Mouse (Mus musculus): ENCODE measurements around the gene 1700003F12Rik. TPM values are rescaled to one million over a fixed set of nuclear protein-coding genes. Genes with fewer than 3 reads are reported as not detected.

The 1700003F12Rik gene
- polyA plus RNA-seq, 1 experiment: 3.3 TPM

GRCm38 (mm10) chr2:154510141-154510540 is 36.7 kb upstream of the 1700003F12Rik start:
- H3K27me3 ChIP-seq (ENCODE audit: control insufficient read depth, insufficient read depth, low read length): no peaks in the 10 kb centered on the region
- peaks cover 10% of the 10 kb centered on the region for H3K36me3 ChIP-seq (ENCODE audit: control insufficient read depth, insufficient read depth, low read length)
- no peak overlapping the region for H3K27ac ChIP-seq (ENCODE audit: insufficient read depth, low read length)
- no peak for TF ChIP-seq POLR2A (IDR thresholded peaks at IDR 0.05; ENCODE audit: low read depth, low read length)
- DNase-seq (ENCODE audit: low read depth in 1 of 2, low spot score in 2 of 2): no peak
- WGBS: 93% methylated on average over 3 of the region's 3 CpGs
- no peak overlapping the region for H3K4me3 ChIP-seq (ENCODE audit: extremely low read depth, insufficient read depth, insufficient read length)
- H3K4me1 ChIP-seq (ENCODE audit: control insufficient read depth, insufficient read depth, insufficient read length): no peaks in the 10 kb centered on the region

- Histone ChIP-seq H3K27me3 (ENCODE audit: control insufficient read depth, insufficient read depth, low read length) (no peaks in the 10 kb centered on the region), H3K4me1 (ENCODE audit: control insufficient read depth, insufficient read depth, insufficient read length) (no peaks in the 10 kb centered on the region), H3K36me3 (ENCODE audit: control insufficient read depth, insufficient read depth, low read length) (peaks cover 8% of the 10 kb centered on the region), H3K4me3 (ENCODE audit: extremely low read depth, insufficient read depth, insufficient read length) (no peak overlapping the region), H3K27ac (ENCODE audit: insufficient read depth, low read length) (no peak overlapping the region)
- WGBS: 94% methylated on average over 3 of the region's 3 CpGs
- DNase-seq (ENCODE audit: low read depth in 1 of 2, low spot score in 2 of 2): no peak
- no peak for TF ChIP-seq CTCF (IDR thresholded peaks at IDR 0.05; ENCODE audit: extremely low read depth, insufficient read depth, insufficient read length, insufficient replicate concordance)
- TF ChIP-seq POLR2A (IDR thresholded peaks at IDR 0.05; ENCODE audit: low read depth, low read length): no peak
These were observed 29.9 kb upstream of the 1700003F12Rik start for GRCm38 (mm10) chr2:154516944-154517343.

- Histone ChIP-seq H3K27me3 (ENCODE audit: control insufficient read depth, insufficient read depth, low read length) (no peaks in the 10 kb centered on the region), H3K4me3 (ENCODE audit: extremely low read depth, insufficient read depth, insufficient read length) (no peak overlapping the region), H3K36me3 (ENCODE audit: control insufficient read depth, insufficient read depth, low read length) (peaks cover 8% of the 10 kb centered on the region), H3K4me1 (ENCODE audit: control insufficient read depth, insufficient read depth, insufficient read length) (no peaks in the 10 kb centered on the region), H3K27ac (ENCODE audit: insufficient read depth, low read length) (no peak overlapping the region)
- TF ChIP-seq CTCF (IDR thresholded peaks at IDR 0.05; ENCODE audit: extremely low read depth, insufficient read depth, insufficient read length, insufficient replicate concordance) (no peak), POLR2A (IDR thresholded peaks at IDR 0.05; ENCODE audit: low read depth, low read length) (no peak)
- DNase-seq (ENCODE audit: low read depth in 1 of 2, low spot score in 2 of 2): no peak
- 92% methylated on average over 5 of the region's 5 CpGs for WGBS
These were observed 29.5 kb upstream of the 1700003F12Rik start for GRCm38 (mm10) chr2:154517424-154517823.

GRCm38 (mm10) chr2:154521449-154521848 is 25.4 kb upstream of the 1700003F12Rik start:
- Histone ChIP-seq H3K4me1 (ENCODE audit: control insufficient read depth, insufficient read depth, insufficient read length) (no peaks in the 10 kb centered on the region), H3K27me3 (ENCODE audit: control insufficient read depth, insufficient read depth, low read length) (no peaks in the 10 kb centered on the region), H3K36me3 (ENCODE audit: control insufficient read depth, insufficient read depth, low read length) (peaks cover 20% of the 10 kb centered on the region), H3K4me3 (ENCODE audit: extremely low read depth, insufficient read depth, insufficient read length) (no peak overlapping the region), H3K27ac (ENCODE audit: insufficient read depth, low read length) (no peak overlapping the region)
- no peak for DNase-seq (ENCODE audit: low read depth in 1 of 2, low spot score in 2 of 2)
- TF ChIP-seq CTCF (IDR thresholded peaks at IDR 0.05; ENCODE audit: extremely low read depth, insufficient read depth, insufficient read length, insufficient replicate concordance) (no peak), POLR2A (IDR thresholded peaks at IDR 0.05; ENCODE audit: low read depth, low read length) (no peak)

- TF ChIP-seq POLR2A (IDR thresholded peaks at IDR 0.05; ENCODE audit: low read depth, low read length): no peak
- TF ChIP-seq CTCF (IDR thresholded peaks at IDR 0.05; ENCODE audit: extremely low read depth, insufficient read depth, insufficient read length, insufficient replicate concordance): no peak
- Histone ChIP-seq H3K27me3 (ENCODE audit: control insufficient read depth, insufficient read depth, low read length) (no peaks in the 10 kb centered on the region), H3K27ac (ENCODE audit: insufficient read depth, low read length) (no peak overlapping the region), H3K36me3 (ENCODE audit: control insufficient read depth, insufficient read depth, low read length) (peaks cover 20% of the 10 kb centered on the region), H3K4me1 (ENCODE audit: control insufficient read depth, insufficient read depth, insufficient read length) (no peaks in the 10 kb centered on the region), H3K4me3 (ENCODE audit: extremely low read depth, insufficient read depth, insufficient read length) (no peak overlapping the region)
- no peak for DNase-seq (ENCODE audit: low read depth in 1 of 2, low spot score in 2 of 2)
- 82% methylated on average over 5 of the region's 5 CpGs for WGBS
These were observed 24.6 kb upstream of the 1700003F12Rik start for GRCm38 (mm10) chr2:154522334-154522733.

- WGBS: 82% methylated on average over 2 of the region's 2 CpGs
- no peak for DNase-seq (ENCODE audit: low read depth in 1 of 2, low spot score in 2 of 2)
- H3K4me1 ChIP-seq (ENCODE audit: control insufficient read depth, insufficient read depth, insufficient read length): no peaks in the 10 kb centered on the region
- TF ChIP-seq POLR2A (IDR thresholded peaks at IDR 0.05; ENCODE audit: low read depth, low read length) (no peak), CTCF (IDR thresholded peaks at IDR 0.05; ENCODE audit: extremely low read depth, insufficient read depth, insufficient read length, insufficient replicate concordance) (no peak)
- no peaks in the 10 kb centered on the region for H3K27me3 ChIP-seq (ENCODE audit: control insufficient read depth, insufficient read depth, low read length)
- no peak overlapping the region for H3K27ac ChIP-seq (ENCODE audit: insufficient read depth, low read length)
- no peak overlapping the region for H3K4me3 ChIP-seq (ENCODE audit: extremely low read depth, insufficient read depth, insufficient read length)
- H3K36me3 ChIP-seq (ENCODE audit: control insufficient read depth, insufficient read depth, low read length): peaks cover 24% of the 10 kb centered on the region
These were observed 21.6 kb upstream of the 1700003F12Rik start for GRCm38 (mm10) chr2:154525285-154525684.

GRCm38 (mm10) chr2:154526531-154526930 is 20.4 kb upstream of the 1700003F12Rik start:
- DNase-seq (ENCODE audit: low read depth in 1 of 2, low spot score in 2 of 2): no peak
- no peaks in the 10 kb centered on the region for H3K4me1 ChIP-seq (ENCODE audit: control insufficient read depth, insufficient read depth, insufficient read length)
- no peaks in the 10 kb centered on the region for H3K27me3 ChIP-seq (ENCODE audit: control insufficient read depth, insufficient read depth, low read length)
- WGBS: 85% methylated on average over 3 of the region's 3 CpGs
- no peak overlapping the region for H3K4me3 ChIP-seq (ENCODE audit: extremely low read depth, insufficient read depth, insufficient read length)
- no peak for TF ChIP-seq CTCF (IDR thresholded peaks at IDR 0.05; ENCODE audit: extremely low read depth, insufficient read depth, insufficient read length, insufficient replicate concordance)
- peaks cover 29% of the 10 kb centered on the region for H3K36me3 ChIP-seq (ENCODE audit: control insufficient read depth, insufficient read depth, low read length)
- H3K27ac ChIP-seq (ENCODE audit: insufficient read depth, low read length): no peak overlapping the region
